Mouse (Mus musculus) erythroblast, embryonic 14.5 days (primary cell): ENCODE measurements around the gene Bco1.

Experiments
- GATA1 ChIP-seq: IDR thresholded peaks from 2 replicates; pipeline ENCODE4 v1.6.1; 2012; ENCODE audit warnings: low read length, inconsistent platforms, mixed read lengths
- TAL1 ChIP-seq: IDR thresholded peaks from 3 replicates; pipeline ENCODE4 v1.6.1; 2012; ENCODE audit warnings: low read length, inconsistent platforms, mixed read lengths

- no peak for TF ChIP-seq GATA1
- no peak for TF ChIP-seq TAL1
These were observed 2.0 kb downstream of the Bco1 start for GRCm38 (mm10) chr8:117097564-117098191.
